Mouse (Mus musculus): Measurements from ENCODE around the gene Psap. TPM values are rescaled to one million over a fixed set of nuclear protein-coding genes. Genes with fewer than 3 reads are reported as not detected.
"Not testable (repeated sequence)": the region's sequence is repeated elsewhere in the genome, so short reads cannot be mapped to it uniquely, and the experiment has no call there.

Gene Psap
- total RNA-seq (2021): 1,000 to 10,000 TPM; 1,306 to 1,321 TPM
- long read RNA-seq, experiment 1, transcript Psap-201 (14 exons, 2,654 nt): major isoform, 48 of 175 reads
- long read RNA-seq, experiment 1, transcript Psap-202 (14 exons, 2,646 nt): minor isoform, 25 of 175 reads
- long read RNA-seq, experiment 1, partial matches to known transcripts: 82 of 175 reads
- long read RNA-seq, experiment 1, other reads (novel, unspliced or antisense): 20 of 175 reads
- long read RNA-seq, experiment 2, transcript Psap-202 (14 exons, 2,646 nt): minor isoform, 9 of 97 reads
- long read RNA-seq, experiment 2, transcript Psap-201 (14 exons, 2,654 nt): major isoform, 12 of 97 reads
- long read RNA-seq, experiment 2, partial matches to known transcripts: 68 of 97 reads
- long read RNA-seq, experiment 2, other reads (novel, unspliced or antisense): 8 of 97 reads

DNA sequence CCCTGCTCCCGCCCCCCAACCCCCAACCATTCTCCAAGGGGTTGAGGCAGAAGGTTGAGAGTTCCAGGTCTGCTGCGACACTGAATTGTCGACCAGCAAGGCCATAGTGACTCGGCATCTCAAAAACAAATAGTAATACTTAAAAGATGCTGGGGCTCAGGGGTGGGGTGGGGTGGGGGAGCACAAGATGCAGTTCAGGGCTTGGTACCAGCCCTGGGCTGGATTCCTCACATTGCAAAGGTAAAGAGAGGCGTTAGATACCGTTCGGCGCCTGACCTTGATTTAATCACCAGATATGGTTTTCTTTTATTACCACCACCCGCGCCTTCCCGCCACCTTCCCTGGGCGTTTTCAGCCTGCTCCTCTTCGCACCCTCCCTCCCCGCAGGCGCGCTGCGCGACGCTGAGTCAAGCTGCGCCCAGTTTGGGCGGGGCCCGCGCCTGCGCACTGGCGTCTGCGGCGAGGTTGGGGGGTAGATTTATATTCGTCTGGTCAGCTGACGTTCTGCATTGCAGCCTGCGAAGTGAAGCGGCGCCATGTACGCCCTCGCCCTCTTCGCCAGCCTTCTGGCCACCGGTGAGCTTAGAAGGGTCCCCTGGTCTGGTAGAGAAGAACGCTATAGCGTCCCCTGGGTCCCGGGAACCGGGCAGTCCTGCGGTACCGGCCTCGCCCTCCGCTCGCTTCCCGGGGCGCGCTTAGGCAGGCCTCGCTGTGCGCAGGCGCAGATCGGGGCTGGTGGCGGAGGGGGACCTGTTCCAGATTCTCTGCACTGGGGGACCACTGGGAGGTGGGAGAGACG lies at the start of gene Psap:
Gene Psap (plus strand): TSS at position 421 of the 799 bp plus-strand sequence.
- DNase-seq: peak; percentile 96 to 97

DNA sequence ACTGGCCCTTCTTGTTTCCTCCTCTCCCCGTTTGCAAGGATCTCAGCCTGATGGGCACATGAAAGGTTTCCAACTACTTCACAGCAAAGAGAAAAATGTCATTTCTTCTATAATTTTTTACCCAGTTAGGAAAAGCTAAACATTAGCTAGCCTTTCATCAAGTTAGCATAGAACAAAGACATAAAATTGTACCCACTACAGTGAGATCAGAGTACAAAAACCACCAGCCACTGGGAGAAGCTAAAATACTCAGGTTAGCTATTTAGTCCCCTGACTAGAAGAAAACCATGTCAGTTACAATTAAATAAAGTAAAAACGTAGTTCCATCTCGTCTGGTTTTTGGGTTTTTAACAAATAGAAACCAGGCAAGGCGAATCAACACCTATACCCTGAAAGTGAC lies 49.8 kb upstream of the Psap start:
- DNase-seq: no peak

GRCm38 (mm10) chr10:60229113-60229512 lies 48.3 kb upstream of the Psap start:
- no peak for DNase-seq

DNA sequence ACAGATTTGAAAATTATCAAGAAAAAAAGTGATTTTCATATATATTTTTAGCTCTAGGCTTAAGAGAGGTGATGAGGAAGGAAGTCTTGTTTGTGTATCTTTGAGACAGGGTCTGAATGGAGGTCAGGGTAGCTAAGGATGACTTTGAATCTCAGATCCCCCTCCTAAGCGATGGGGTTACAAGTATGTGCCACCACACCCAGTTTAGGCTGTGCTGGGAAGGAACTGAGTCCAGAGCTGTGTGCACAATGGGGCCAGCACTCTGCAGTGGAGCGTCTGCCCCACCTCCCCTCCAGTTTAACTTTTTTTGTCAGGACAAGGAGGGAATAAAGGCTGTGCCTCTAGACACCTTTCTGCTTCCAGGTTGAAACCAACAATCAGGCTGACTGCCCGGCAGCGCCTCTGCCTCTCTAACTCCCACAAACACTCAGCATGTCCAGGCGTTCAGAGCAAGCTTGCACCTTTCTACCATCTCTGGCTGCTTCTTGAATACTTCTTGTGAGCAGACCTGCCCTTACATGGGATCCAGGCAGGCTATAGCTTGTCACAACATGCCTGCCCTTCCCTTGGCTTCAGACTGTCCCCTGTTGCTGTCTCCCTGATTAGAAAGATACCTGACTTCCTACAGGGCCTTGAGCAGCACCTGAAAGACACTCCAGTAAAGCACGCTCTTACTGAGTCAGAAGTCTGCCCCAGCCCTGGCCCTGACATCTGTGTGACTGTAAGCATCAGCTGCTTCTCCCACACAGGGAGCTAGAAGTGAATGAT lies 46.9 kb upstream of the Psap start:
- DNase-seq: no peak

- no peak for DNase-seq
These were observed 43.4 kb upstream of the Psap start for GRCm38 (mm10) chr10:60234006-60234405.

- DNase-seq: not testable (repeated sequence)
These were observed 41.6 kb upstream of the Psap start for GRCm38 (mm10) chr10:60235876-60236275.

- DNase-seq: peak; percentile 46 to 71
These were observed 39.8 kb upstream of the Psap start for GRCm38 (mm10) chr10:60237475-60238154.

DNA sequence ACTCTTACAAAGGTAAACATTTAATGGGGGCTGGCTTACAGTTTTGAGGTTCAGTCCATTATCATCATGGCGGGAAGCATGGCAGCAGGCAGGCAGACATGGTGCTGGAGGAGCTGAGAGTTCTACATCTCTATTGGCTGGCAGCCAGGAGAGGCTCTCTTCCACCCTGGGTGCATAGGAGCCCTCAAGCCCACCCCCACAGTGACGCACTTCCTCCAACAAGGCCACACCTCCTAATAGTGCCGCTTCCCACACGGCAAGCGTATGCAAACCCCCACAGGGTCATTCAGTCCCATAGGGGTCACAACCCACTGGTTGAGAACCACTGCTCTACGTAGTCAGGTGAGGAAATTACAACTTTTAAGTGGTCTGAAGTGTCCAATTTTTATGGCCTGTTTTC lies 37.0 kb upstream of the Psap start:
- no peak for DNase-seq

DNA sequence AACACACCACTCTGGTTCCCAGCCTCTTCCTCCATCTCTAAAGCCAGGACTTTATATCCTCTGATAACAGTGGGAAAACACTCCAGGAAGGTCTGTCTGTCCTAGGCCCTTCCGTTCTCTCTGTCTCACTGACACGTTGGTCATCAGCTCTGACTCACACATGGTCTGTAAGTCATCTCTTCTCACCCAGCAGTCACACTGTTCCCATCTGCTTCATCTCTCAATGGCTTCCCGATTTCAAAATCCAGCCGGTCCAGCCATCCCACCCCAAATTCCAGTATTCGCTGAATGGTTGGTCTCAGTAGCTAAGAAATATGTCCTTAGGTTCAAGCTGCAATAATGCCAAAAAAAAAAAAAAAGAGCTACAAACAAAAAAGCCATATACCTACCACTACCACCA lies 33.5 kb upstream of the Psap start:
- no peak for DNase-seq

DNA sequence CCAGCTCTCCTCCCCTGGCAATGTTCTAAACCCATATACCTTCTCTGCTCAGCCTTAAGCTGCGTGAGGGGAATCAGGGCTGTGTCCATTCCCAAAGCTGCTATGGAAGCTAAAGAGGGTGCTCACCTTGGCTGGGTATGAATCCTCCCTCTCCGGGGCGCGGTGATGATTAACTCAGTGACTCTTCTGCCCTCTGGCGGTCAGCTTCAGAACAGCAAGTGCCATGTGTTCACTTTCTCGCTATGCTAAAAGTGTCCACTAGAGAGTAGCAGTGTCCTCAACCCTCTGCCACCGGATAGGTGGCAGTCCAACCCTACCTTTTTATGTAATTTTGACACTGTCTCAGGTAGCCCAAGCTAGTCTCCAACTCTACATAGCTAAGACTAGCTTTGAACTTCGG lies 32.4 kb upstream of the Psap start:
- DNase-seq: peak; percentile 88 to 98

- DNase-seq: no peak
These were observed 31.8 kb upstream of the Psap start for GRCm38 (mm10) chr10:60245635-60246034.

GRCm38 (mm10) chr10:60246519-60246918 lies 30.9 kb upstream of the Psap start:
- DNase-seq: peak in 1 of 2 experiments; percentile 71

DNA sequence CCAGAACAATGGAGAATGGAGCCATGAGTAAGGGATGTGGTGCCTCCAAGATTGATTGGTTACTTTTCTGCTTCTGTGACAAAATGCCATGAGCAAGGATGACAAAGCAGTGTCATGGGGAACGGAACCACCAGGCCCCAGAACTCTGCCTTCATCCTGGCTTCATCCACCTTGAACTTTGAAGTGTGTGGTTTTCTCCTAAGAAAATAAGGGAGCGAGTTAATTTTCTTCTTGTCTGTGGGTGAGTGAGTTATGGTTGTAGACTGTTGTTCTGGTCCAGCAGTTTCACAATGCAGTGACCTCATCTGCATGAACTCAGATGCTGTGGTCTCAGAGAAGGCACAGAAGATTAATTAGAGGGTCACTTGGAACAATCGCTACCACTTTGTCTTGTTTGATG lies 29.1 kb upstream of the Psap start:
- not testable (repeated sequence) for DNase-seq

- DNase-seq: no peak
These were observed 26.9 kb upstream of the Psap start for GRCm38 (mm10) chr10:60250426-60250965.

DNA sequence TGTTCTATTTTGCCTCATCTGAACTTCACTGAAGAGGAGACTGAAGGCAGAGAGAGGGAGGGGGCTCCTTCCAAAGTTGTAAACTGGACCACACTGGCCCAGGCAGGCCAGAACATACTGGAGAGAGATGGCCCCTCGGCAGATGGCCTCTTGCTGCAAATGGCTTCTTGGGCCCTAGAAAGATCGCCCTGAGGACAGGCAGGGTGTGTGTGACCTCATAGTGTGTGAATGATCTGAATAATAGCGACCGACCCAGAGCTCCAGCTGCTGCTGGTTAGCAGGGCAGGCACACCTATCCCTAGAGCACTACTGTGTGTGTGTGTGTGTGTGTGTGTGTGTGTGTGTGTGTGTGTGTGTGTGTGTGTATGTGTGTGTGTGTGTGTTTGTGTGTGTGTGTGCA lies 25.2 kb upstream of the Psap start:
- DNase-seq: no peak

DNA sequence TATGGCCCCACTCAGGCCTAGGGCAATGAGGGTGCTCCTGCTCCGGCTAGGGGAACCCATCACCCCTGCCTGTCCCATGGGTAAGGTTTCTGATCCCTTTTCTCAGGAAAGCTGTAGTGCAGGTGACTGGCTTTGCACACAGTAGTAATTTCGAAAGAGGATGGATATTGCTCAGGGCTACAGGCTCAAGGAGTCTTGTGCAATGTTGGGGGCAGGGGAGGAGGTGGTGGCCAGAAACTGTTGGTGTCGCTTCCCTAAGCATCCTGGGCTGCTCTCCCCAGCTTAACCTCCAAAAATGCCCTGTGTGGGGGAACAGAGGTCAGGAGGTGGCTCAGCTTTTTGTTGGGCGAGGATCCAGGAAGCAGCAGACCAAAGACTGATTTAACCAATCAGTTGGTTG lies 24.8 kb upstream of the Psap start:
- no peak for DNase-seq

GRCm38 (mm10) chr10:60256088-60256487 lies 21.3 kb upstream of the Psap start:
- DNase-seq: no peak

DNA sequence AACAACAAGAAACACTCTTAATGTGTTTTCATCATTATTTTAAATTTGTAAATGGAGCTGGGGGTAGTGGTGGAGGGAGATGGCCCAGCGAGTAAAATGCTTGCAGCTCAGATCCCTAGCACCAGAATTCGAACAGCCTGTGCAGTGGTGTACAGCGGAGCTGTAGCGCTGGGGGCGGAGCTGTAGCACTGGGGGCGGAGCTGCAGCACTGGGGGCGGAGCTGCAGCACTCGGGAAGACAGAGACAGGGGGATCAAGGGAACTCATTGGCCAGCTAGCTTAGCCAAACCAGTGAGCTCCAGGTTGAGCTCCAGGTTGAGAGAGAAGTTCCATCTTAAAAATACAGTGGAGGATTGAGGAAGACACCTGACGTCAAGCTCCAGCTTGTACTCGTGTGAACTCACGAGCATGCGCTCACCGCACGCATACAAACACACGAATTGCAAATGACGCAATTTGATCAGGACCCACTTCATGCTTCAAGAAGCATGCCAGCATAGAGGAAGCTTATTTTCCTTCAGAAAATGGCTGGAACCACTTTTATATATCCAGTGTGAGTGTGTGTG lies 20.1 kb upstream of the Psap start:
- DNase-seq: no peak

DNA sequence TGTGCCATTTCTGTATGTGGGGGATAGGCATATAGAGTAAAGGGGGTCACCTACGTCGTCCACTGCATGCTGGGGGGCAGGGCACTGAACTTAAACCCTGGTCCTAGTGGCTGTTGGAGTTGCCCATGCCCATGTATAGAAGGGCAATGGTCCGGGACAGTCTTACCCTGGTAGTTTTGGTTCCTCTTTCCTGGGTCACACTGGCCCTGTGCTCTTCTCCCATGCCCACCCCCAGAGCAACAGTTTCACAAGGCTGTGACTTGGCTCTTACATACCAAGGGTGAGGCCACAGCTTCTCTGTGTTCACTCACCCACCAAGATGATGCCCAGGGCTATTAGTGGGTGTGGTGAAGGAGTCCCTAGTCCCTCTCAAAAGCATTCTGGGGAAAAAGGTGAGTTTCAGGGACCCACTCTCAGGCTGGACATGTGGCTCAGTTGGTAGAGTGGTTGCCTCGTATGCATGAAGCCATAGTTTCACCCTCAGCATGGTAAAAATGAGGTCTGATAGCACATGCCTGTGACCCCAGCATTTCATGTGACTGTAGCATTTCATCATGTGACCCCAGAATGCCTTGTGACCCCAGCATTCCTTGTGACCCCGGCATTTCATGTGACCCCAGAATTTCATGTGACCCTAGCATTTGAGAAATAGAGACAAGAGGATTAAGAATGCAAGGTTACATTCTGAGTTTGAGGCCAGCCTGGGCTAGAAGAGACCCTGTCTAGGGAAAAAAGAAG lies 16.7 kb upstream of the Psap start:
- DNase-seq: peak in 1 of 2 experiments; percentile 70

- DNase-seq: no peak
These were observed 15.9 kb upstream of the Psap start for GRCm38 (mm10) chr10:60261530-60261929.

GRCm38 (mm10) chr10:60262386-60262785 lies 15.0 kb upstream of the Psap start:
- peak; percentile 91 to 94 for DNase-seq
